Mouse (Mus musculus) CH12.LX (cell line): ENCODE data around the gene Ubtf. TPM values are rescaled to one million over a fixed set of nuclear protein-coding genes. Genes with fewer than 3 reads are reported as not detected.

ENCODE experiments used
- DNase-seq: peaks from one replicate; pipeline ENCODE4 v3.0.0-alpha.2; 2013; ENCODE audit errors: extremely low read depth
- H3K27ac ChIP-seq: 2 replicates; pipeline ENCODE4 v1.5.1; 2012; ENCODE audit warnings: low read depth, mild to moderate bottlenecking, control low read depth, moderate library complexity; ENCODE audit not compliant: insufficient read depth
- H3K27me3 ChIP-seq: replicated peaks from 2 replicates; pipeline ENCODE3; 2012; ENCODE audit warnings: inconsistent platforms
- H3K36me3 ChIP-seq, 2 experiments: replicated peaks in 1 of 2; 2 replicates each; pipeline versions ENCODE3 to v1.6.1; 2012; ENCODE audit warnings: inconsistent platforms in 1 of 2, low read length in 1 of 2, mild to moderate bottlenecking in 1 of 2, mixed read lengths in 1 of 2, moderate library complexity in 1 of 2; ENCODE audit not compliant: control insufficient read depth in 1 of 2, insufficient read depth in 1 of 2
- H3K4me1 ChIP-seq, 2 experiments: 2 replicates each; pipeline ENCODE4 v1.6.1; 2012; ENCODE audit warnings: inconsistent platforms in 1 of 2, moderate library complexity in 1 of 2; ENCODE audit not compliant: insufficient read depth in 2 of 2, control insufficient read depth in 1 of 2
- H3K4me2 ChIP-seq: 2 replicates; pipeline ENCODE4 v1.6.1; 2012; ENCODE audit warnings: low read depth, mild to moderate bottlenecking, control low read depth; ENCODE audit not compliant: poor library complexity, insufficient read depth, severe bottlenecking
- H3K4me3 ChIP-seq, 3 experiments: fragments of 150-350 bp in 1 of 3; sonication (generic) in 1 of 3; replicated peaks in 1 of 3; 2 replicates each; pipeline versions ENCODE3 to v1.5.1; 2011 to 2012; ENCODE audit warnings: low read depth in 2 of 3, low read length in 2 of 3, mild to moderate bottlenecking in 2 of 3, moderate library complexity in 2 of 3, control low read depth in 1 of 3, improper control_type of control experiment in 1 of 3, inconsistent platforms in 1 of 3, mixed read lengths in 1 of 3; ENCODE audit not compliant: poor library complexity in 1 of 3
- H3K79me2 ChIP-seq: replicated peaks from 2 replicates; pipeline ENCODE4 v1.6.1; 2012; ENCODE audit warnings: mild to moderate bottlenecking, moderate library complexity; ENCODE audit not compliant: control insufficient read depth, poor library complexity, insufficient read depth, severe bottlenecking; ENCODE audit errors: extremely low read depth
- H3K9ac ChIP-seq: 2 replicates; pipeline ENCODE4 v1.6.1; 2012; ENCODE audit warnings: low read depth, mild to moderate bottlenecking, control low read depth, moderate library complexity; ENCODE audit not compliant: insufficient read depth
- H3K9me3 ChIP-seq: replicated peaks from 2 replicates; pipeline ENCODE3; 2012; ENCODE audit warnings: low read length, inconsistent platforms, mixed read lengths
- CHD1 ChIP-seq: IDR thresholded peaks from 2 replicates; pipeline ENCODE4 v1.6.1; 2012; ENCODE audit warnings: low read depth, low read length, improper control_type of control experiment, inconsistent platforms
- CTCF ChIP-seq, 2 experiments: IDR thresholded peaks in 1 of 2; conservative IDR thresholded peaks in 1 of 2; 2 replicates each; pipeline ENCODE4 v1.5.1; 2011 to 2012; ENCODE audit warnings: low read depth in 2 of 2, low read length in 2 of 2, improper control_type of control experiment in 1 of 2, inconsistent platforms in 1 of 2, mild to moderate bottlenecking in 1 of 2, moderate library complexity in 1 of 2
- E2F4 ChIP-seq: IDR thresholded peaks from 2 replicates; pipeline ENCODE4 v1.6.1; 2011; ENCODE audit warnings: low read depth, low read length, improper control_type of control experiment; ENCODE audit not compliant: insufficient replicate concordance
- ELF1 ChIP-seq: IDR thresholded peaks from 2 replicates; pipeline ENCODE4 v1.6.1; 2014; ENCODE audit warnings: low read depth, mild to moderate bottlenecking, inconsistent platforms, low read length, improper control_type of control experiment
- GABPA ChIP-seq: IDR thresholded peaks from 2 replicates; pipeline ENCODE4 v1.6.1; 2012; ENCODE audit warnings: low read depth, low read length, improper control_type of control experiment, inconsistent platforms; ENCODE audit not compliant: insufficient replicate concordance
- HCFC1 ChIP-seq: IDR thresholded peaks from 2 replicates; pipeline ENCODE4 v1.6.1; 2012; ENCODE audit warnings: low read depth, mild to moderate bottlenecking, inconsistent platforms, low read length, improper control_type of control experiment
- IRF4 ChIP-seq: IDR thresholded peaks from 2 replicates; pipeline ENCODE4 v1.6.1; 2014; ENCODE audit warnings: low read depth, mild to moderate bottlenecking, inconsistent platforms, low read length, improper control_type of control experiment
- JUN ChIP-seq: IDR thresholded peaks from 2 replicates; pipeline ENCODE4 v1.6.1; 2011; ENCODE audit warnings: low read depth, mild to moderate bottlenecking, low read length, improper control_type of control experiment, moderate library complexity; ENCODE audit not compliant: insufficient read depth
- MAFK ChIP-seq: IDR thresholded peaks from 2 replicates; pipeline ENCODE4 v1.6.1; 2011; ENCODE audit warnings: low read length, improper control_type of control experiment; ENCODE audit not compliant: insufficient replicate concordance
- MAX ChIP-seq: IDR thresholded peaks from 2 replicates; pipeline ENCODE4 v1.6.1; 2011; ENCODE audit warnings: low read length, improper control_type of control experiment
- MEF2A ChIP-seq: IDR thresholded peaks from 2 replicates; pipeline ENCODE4 v1.6.1; 2014; ENCODE audit warnings: low read depth, mild to moderate bottlenecking, inconsistent platforms, low read length, improper control_type of control experiment, borderline replicate concordance
- MYC ChIP-seq: IDR thresholded peaks from 2 replicates; pipeline ENCODE4 v1.6.1; 2011; ENCODE audit warnings: low read depth, mild to moderate bottlenecking, improper control_type of control experiment, low read length
- NELFE ChIP-seq: IDR thresholded peaks from 2 replicates; pipeline ENCODE4 v1.6.1; 2011; ENCODE audit warnings: low read depth, low read length, improper control_type of control experiment
- RAD21 ChIP-seq: IDR thresholded peaks from 2 replicates; pipeline ENCODE4 v1.6.1; 2011; ENCODE audit warnings: low read depth, mild to moderate bottlenecking, low read length, improper control_type of control experiment, moderate library complexity
- RCOR1 ChIP-seq: conservative IDR thresholded peaks from 2 replicates; pipeline ENCODE4 v1.6.1; 2012; ENCODE audit warnings: low read depth, mild to moderate bottlenecking, inconsistent platforms, low read length, improper control_type of control experiment
- SIN3A ChIP-seq: IDR thresholded peaks from 2 replicates; pipeline ENCODE4 v1.6.1; 2012; ENCODE audit warnings: low read length, improper control_type of control experiment, inconsistent platforms
- TBP ChIP-seq: conservative IDR thresholded peaks from 2 replicates; pipeline ENCODE4 v1.6.1; 2011; ENCODE audit warnings: low read depth, low read length, improper control_type of control experiment
- UBTF ChIP-seq: IDR thresholded peaks from 2 replicates; pipeline ENCODE4 v1.6.1; 2012; ENCODE audit warnings: low read depth, mild to moderate bottlenecking, inconsistent platforms, low read length, improper control_type of control experiment, moderate library complexity
- USF2 ChIP-seq: conservative IDR thresholded peaks from 2 replicates; pipeline ENCODE4 v1.6.1; 2011; ENCODE audit warnings: low read depth, low read length, improper control_type of control experiment
- ZC3H11A ChIP-seq: IDR thresholded peaks from 2 replicates; pipeline ENCODE4 v1.6.1; 2012; ENCODE audit warnings: low read depth, mild to moderate bottlenecking, inconsistent platforms, low read length, improper control_type of control experiment
- dilution Hi-C: fragments of 300-500 bp; cut with MboI; formaldehyde crosslinking; loops from 2 replicates; pipeline ENCODE4 v1.14.3; 2020; ENCODE audit warnings: low sequenced_read_pairs; ENCODE audit not compliant: extremely low pct_unique_long_range_greater_than_20kb, extremely low pct_ligation_motif_present
- in situ Hi-C: fragments of 300-500 bp; cut with MboI; formaldehyde crosslinking; loops from 3 replicates; pipeline ENCODE4 v1.14.3; 2019; ENCODE audit warnings: low sequenced_read_pairs, low pct_ligation_motif_present, low pct_unique_long_range_greater_than_20kb, mixed read lengths
- polyA plus RNA-seq: library from polyadenylated mRNA; unstranded; fragments of >175 nt; gene quantifications from 2 replicates; pipeline ENCODE4 v1.2.1, GENCODE M21; 2012; ENCODE audit warnings: low read depth; ENCODE audit not compliant: insufficient read length
- total RNA-seq, 2 experiments: library from RNA; depleted of rRNA; stranded (reverse); fragments of 300-350 nt in 1 of 2; fragments of >200 nt in 1 of 2; gene quantifications; 2 replicates each; pipeline ENCODE4 v1.2.3; 2012 to 2014

The Ubtf gene
- total and polyA plus RNA-seq, 3 experiments: 89.9 to 126 (median 124) TPM

DNA sequence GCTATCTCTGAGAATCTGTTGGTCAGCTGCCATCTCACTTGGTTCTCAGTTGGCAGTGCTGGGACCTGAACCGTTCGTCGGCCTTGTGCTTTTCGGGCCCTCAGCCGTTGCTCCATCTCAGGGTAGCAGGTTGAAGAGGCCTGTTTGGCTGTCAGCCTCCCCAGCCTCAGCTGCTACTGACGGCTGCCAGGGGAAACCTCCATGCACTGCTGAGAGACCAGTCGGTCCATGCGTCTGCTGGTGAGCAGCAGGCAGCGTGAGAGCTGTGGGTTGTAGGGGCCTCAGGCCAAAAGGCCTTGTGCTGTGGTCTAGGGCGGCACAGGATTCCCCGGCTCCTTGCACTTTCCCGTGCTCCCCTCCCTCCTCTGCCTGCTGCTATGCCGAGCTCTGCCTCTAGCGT lies 53.7 kb downstream of the Ubtf start:
- dilution Hi-C loops: no loop called here
- DNase-seq: no peak
- peaks cover 0 to 15% of the 10 kb centered on the region in 2 experiments; a peak in 2 of 4 replicates for H3K4me1 ChIP-seq
- peaks cover under 1% of the 10 kb centered on the region for H3K27me3 ChIP-seq
- in situ Hi-C loops: no loop called here
- H3K27ac ChIP-seq: no peak overlapping the region
- no peaks in the 10 kb centered on the region for H3K9me3 ChIP-seq
- H3K4me3 ChIP-seq: no peak overlapping the region
- H3K79me2 ChIP-seq: no peaks in the 10 kb centered on the region
- TF ChIP-seq MYC (no peak), RAD21 (no peak), MEF2A (no peak), MAFK (no peak), GABPA (no peak), NELFE (no peak), CTCF (conservative IDR thresholded peaks at IDR 0.05 in 1 of 2, IDR thresholded peaks at IDR 0.05 in 1 of 2; ENCODE audit: low read depth in 2 of 2, low read length in 2 of 2) (no peak), ZC3H11A (no peak), MAX (no peak), HCFC1 (no peak)
- TF ChIP-seq, all 38 proteins: peak for 0
- peaks cover 32 to 52% of the 10 kb centered on the region in 2 experiments for H3K36me3 ChIP-seq
- H3K4me2 ChIP-seq: no peak overlapping the region
- H3K9ac ChIP-seq: no peak overlapping the region

- no peak for DNase-seq
- H3K36me3 ChIP-seq: peaks cover 50 to 75% of the 10 kb centered on the region in 2 experiments
- dilution Hi-C loops: no loop called here
Measured at GRCm38 (mm10) chr11:102263211-102263610, 56.3 kb downstream of the Ubtf start.

DNA sequence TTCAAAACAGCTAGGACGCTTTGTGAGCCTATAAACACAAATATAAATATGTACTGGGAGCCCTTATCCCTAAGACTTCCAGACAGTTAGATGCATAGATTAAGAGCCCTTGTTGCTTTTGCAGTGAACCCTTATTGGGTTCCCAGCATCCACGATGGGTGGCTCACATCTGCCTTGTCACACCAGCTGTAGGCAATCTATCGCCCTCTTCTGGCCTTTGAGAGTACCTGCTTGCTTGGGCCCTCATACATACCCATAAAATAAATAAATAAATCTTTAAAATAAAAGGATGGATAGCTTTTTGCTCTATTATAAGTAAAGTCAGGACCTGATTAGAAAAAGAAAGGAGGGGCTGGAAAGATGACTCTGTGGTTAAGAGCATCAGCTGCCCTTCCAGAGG lies 61.0 kb downstream of the Ubtf start:
- DNase-seq: peak; percentile 34
- Histone ChIP-seq H3K27me3 (no peaks in the 10 kb centered on the region), H3K4me3 (no peak overlapping the region), H3K4me1 (no peaks in the 10 kb centered on the region), H3K36me3 (peaks cover 62 to 95% of the 10 kb centered on the region in 2 experiments), H3K9me3 (no peaks in the 10 kb centered on the region), H3K4me2 (no peak overlapping the region), H3K9ac (no peak overlapping the region), H3K79me2 (no peaks in the 10 kb centered on the region), H3K27ac (no peak overlapping the region)
- TF ChIP-seq NELFE: no peak
- TF ChIP-seq GABPA: no peak
- TF ChIP-seq CTCF (conservative IDR thresholded peaks at IDR 0.05 in 1 of 2, IDR thresholded peaks at IDR 0.05 in 1 of 2; ENCODE audit: low read depth in 2 of 2, low read length in 2 of 2): peak in 1 of 2 experiments; percentile 47; a peak in 3 of 4 replicates
- no peak for TF ChIP-seq USF2
- dilution Hi-C loops (no loop called here), in situ Hi-C loops (no loop called here)

More at GRCm38 (mm10) chr11:102263211-102263610, 56.3 kb downstream of the Ubtf start:
- H3K4me2 ChIP-seq: no peak overlapping the region
- H3K79me2 ChIP-seq: no peaks in the 10 kb centered on the region
- peaks cover 0 to 12% of the 10 kb centered on the region in 2 experiments; a peak in 2 of 4 replicates for H3K4me1 ChIP-seq
- TF ChIP-seq E2F4 (no peak), SIN3A (no peak), MYC (no peak), JUN (no peak), HCFC1 (no peak), RCOR1 (no peak), UBTF (no peak), CHD1 (no peak), GABPA (no peak), ELF1 (no peak), IRF4 (no peak), TBP (no peak)
- no peak overlapping the region for H3K9ac ChIP-seq
- H3K9me3 ChIP-seq: no peaks in the 10 kb centered on the region
- H3K4me3 ChIP-seq: no peak overlapping the region
- H3K27ac ChIP-seq: no peak overlapping the region
- H3K27me3 ChIP-seq: no peaks in the 10 kb centered on the region
- in situ Hi-C loops: no loop called here
